Mouse (Mus musculus): ENCODE data around the gene Ammecr1.

- no peak for TF ChIP-seq TCF12 (IDR thresholded peaks at IDR 0.05; ENCODE audit: insufficient read depth, poor library complexity, severe bottlenecking)
- TF ChIP-seq CEBPB (IDR thresholded peaks at IDR 0.05; ENCODE audit: insufficient read depth, poor library complexity, severe bottlenecking) = no peak
- TF ChIP-seq E2F4 (IDR thresholded peaks at IDR 0.05; ENCODE audit: insufficient read depth) = no peak
- no peak for TF ChIP-seq MAX (IDR thresholded peaks at IDR 0.05; ENCODE audit: low read depth)
- no peak for TF ChIP-seq POLR2A (IDR thresholded peaks at IDR 0.05; ENCODE audit: insufficient read length, low read depth)
- TF ChIP-seq MYOD1 (IDR thresholded peaks at IDR 0.05; ENCODE audit: control insufficient read depth in 1 of 3, insufficient read length in 2 of 3, low read depth in 2 of 3) = no peak
- no peak for TF ChIP-seq TCF3 (IDR thresholded peaks at IDR 0.05; ENCODE audit: insufficient read length, low read depth)
- no peak for TF ChIP-seq POLR2AphosphoS2 (IDR thresholded peaks at IDR 0.05; ENCODE audit: insufficient read length, low read depth)
- no peak for TF ChIP-seq MYOG (IDR thresholded peaks at IDR 0.05; ENCODE audit: control insufficient read depth in 1 of 3, insufficient read depth in 1 of 3, insufficient read length in 2 of 3, low read depth in 2 of 3)
- TF ChIP-seq REST (IDR thresholded peaks at IDR 0.05; ENCODE audit: insufficient read depth, insufficient read length) = no peak
These were observed 120.3 kb downstream of the Ammecr1 start for GRCm38 (mm10) chrX:142846266-142846665.
